Mouse (Mus musculus) embryo, embryonic 11 days (tissue): ENCODE measurements at regions not wholly inside any gene's neighbourhood (a gene's known extent, or its start where the extent isn't known, plus 50 kb on each side); places are given as distances from the start of the nearest gene placed in this dataset.
A peak's percentile ranks its signal among the peaks of the same experiment; 100 is the strongest.

ENCODE experiments used
- DNase-seq: peaks from one replicate; pipeline ENCODE4 v3.0.0-alpha.2; 2015

DNA sequence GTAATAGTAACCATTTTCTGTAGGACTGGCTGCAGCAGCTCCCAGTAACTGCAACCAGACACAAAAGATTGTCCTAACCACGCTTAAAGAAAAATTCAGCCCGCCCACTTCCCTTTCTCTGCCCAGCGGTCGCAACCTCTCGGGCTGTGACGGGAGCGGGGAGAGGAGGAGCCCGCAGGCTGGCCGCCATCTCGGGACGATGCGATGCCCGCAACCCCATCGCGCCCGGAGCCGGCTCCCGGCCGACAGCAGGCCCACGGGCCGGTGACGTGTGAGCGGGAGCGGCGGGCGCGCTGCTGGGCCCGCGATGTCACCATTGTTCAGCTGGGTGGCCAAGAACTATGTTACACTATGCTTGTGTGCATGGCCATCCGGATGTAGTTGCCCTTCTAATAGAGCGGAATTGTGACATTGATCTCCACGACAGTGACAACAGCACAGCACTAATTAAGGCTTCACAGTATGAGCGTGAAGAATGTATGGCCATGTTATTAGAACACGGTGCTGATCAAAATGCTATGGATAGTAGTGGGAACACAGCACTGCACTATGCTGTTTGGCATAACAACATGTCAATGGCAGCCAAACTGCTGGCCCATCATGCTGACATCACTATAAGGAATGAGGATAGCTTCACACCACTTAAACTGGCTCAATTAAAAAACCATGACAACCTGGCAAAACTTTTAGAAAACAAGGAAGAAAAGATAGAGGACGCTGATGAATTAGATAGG, 59.2 kb upstream of the C2cd4b start:
- peak; percentile 82 for DNase-seq

DNA sequence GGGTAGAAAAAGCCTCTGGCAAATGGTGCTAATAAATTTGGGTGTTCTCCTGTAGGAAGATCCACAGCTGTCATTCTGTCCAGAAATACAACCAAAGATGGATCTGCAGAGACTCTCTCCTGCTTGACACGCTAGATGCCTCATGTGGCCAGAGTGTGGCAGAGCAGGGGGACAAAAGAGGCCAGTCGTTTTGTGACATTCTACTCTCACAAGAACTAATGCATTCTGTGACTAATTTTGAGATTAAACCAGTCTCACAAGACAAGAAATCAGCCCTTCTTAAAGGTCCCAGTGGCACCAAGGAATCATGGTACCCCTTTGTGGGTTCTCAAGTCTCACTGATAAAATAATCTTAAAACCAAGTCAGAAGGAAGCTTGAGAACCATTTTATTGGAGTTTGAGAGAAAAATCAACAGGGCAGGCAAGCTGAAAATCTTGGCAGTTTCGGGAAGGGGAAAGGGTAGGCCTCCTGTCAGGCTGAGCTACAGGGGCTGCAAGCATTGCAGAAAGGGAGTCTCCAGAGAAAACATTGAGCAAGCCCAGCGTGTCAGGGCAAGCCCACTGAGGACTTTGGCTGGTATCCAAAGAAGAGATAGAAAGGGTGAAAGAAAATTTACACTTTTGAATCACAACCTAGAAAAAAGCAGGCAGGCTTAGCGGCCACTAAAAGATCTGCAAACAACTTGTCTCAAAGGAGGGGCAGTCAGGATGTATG, 50.8 kb upstream of the C2cd4b start:
- no peak for DNase-seq
